Mouse (Mus musculus) fat pad, adult 2 months (tissue): ENCODE data around the gene Il15ra.

Source experiments
- DNase-seq: peaks from one replicate; pipeline ENCODE4 v3.0.0-alpha.2; 2011; ENCODE audit warnings: low read depth, low spot score; ENCODE audit errors: extremely low read depth

Gene Il15ra

DNA sequence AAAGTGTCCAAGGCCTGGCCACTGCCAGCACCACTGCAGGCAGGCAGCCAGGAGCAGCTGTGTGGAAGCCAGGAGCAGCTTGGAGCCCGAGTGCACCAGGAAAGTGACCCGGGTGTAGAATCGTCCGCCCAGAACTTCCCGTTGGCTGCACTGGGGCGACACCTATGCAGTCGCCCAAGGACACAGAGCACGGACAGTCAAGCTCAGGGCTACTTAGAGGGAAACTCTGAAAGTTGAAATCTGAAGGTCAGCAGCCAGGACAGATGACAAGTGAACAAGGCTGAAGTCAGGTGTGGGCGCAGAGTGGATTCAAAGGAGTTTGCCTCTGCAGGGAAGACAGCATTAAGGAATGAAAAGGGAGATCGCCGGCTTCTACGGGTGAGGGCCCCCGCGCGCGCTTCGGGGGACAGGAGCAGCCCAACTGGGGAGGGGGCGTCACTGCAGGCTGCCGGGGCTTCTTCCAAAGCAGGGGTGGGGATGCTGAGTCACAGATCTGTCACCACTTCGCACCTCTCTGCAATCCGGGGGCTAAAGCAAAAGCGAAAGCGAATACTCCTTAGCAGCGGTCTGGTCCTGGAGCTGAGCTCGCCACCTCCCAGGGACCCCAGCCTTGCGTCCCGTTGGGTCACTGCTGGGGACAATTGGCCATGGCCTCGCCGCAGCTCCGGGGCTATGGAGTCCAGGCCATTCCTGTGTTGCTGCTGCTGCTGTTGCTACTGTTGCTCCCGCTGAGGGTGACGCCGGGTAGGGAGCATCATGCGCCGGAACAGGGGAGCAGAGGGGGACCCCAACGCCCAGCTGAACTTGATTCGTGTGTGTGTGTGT is at the start of gene Il15ra:
TSS of gene Il15ra (plus strand) at position 90 of the 825 bp plus-strand sequence.
- no peak for DNase-seq

DNA sequence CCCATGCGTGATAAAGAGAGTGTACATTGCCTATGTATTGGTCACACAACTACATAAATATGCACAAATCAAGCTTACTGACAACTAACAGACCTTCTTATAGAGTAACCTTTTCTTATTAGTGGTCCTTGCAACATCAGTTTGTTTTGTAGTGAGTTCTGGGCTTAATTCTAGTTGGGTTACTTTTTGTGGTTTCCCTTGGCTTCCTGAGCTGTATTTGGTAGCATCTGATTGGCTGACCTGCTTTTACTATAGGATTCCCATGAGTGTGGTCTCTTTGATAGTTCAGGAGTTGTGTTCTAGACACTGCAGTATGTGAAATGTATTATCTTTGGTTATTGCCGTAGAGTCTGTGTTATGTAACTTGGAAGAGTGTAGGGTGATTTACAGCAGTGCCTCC is 47.5 kb upstream of the Il15ra start:
- DNase-seq: no peak

DNA sequence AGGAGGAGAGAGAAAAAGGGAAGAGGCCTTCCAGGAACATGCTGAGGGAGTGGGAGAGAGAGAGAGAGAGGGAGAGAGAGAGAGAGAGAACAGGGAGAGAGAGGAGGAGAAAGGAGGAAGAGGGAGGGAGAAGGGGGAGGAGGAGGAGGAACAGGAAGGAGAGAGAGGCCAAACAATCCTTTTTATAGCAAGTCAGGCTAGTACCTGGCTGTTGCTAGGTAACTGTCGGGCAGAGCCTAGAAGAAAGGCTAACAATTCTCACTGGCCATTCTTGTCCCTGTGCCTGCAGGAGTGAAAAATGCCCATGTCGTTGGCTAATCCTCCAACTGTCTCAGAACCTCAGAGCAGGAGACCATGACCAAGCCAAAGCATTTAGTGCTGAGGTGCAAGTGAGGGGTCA is 45.8 kb upstream of the Il15ra start:
- no peak for DNase-seq

DNA sequence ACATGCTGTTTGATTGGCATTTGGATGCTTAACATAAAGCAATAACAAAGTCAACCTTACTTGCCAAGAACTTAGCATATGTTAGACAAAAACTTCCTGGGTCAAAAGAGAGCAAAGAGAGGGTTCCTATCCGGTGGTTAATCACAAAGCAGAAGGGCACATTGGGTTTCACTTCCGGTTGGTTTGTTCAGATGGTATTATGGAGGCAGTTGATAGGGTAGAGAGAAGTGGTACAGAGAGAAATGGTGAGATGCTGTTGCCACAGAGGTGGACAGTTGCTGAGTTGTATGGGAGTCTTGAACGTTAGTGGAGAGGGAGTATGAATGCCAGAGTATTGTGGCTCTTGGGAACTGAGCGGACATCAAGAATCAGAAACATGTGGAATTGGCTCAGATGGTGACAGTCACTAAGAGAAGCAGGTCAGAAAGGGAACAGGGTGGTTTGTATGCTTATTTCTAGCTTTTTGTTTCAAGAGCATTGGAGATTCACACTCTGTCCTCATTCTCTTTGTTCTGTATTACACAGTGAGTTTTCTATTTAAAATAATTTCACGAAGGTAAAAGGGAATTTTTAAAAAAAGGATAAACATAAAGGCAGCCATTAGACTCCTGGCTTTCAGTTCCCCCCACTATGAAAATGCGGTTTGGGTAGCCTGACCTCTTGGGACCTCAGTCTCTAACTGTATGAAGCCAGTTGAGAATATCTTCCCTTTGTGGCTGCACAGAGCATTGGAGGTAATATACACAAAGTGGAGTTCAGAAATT is 42.8 kb upstream of the Il15ra start:
- DNase-seq: no peak

DNA sequence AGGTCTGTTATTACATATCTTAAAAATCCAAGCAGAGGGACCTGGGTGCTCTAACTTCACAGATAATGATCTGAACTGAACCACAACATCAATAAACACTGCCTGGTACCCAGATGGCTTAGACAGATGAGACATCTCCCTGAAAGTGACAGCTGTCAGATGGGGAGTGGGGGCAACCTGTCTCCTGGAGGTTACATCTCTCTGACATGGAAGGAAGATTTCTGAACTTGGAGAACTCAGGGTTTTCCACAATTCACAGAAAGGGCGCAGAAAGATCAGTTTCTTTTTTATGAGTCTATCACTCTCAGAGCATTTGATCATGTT is 42.2 kb upstream of the Il15ra start:
- DNase-seq: no peak

DNA sequence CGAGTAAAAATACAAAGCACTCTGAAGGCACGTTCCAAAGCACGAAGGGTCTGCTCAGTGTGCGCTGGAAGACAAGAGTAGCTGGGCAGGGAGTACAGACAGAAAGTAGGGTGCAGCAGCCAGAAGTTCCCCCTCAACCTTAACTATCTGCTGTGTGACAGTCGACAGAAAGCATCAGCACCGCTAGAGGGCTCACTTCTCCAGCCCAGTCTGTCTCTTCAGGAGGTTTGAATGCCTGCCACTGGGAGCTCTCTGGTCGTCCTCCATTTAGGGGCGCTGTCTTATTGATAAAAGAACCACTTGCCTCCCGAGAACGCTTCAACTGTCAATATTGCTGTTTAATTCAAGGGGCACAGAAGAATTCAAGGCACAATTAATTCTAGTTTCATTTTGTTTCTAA is 41.1 kb upstream of the Il15ra start:
- DNase-seq: no peak

DNA sequence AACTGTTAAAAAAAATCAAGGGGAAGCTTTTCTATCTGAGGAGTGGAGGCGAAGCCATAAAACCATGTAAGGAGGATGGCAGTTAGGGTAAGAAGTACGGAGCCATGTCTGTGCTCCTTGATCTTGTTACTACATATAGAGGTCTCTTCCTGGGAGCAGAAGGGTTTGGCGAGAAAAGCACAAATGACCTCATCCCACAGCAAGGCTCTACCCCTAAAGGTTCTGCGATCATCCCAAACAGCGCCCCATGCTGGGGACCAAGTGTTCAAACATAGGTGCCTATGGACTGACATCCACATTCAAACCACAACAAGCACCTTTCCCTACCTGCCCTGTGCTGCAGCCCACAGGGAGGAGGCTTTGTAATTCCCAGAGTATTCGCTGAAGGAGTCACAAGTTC is 40.7 kb upstream of the Il15ra start:
- no peak for DNase-seq

DNA sequence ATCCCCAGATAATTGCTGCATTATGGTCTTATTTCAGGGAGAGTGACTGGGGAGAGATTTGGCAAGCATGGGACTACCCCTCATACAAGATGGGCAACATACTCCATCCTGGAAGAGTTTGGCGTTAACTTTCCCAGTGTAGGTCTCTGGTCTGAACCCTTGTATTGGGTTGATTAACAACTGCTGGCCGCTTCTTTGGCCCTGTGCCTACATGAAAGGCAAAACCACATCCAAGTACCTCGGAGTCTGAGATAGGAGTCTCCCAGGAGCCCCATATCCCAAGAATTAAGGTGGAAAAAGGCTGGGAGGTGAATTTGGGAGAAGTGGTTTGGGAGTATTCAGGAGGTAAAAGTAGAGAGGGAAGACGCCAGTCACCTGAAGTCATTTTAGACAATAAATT is 40.3 kb upstream of the Il15ra start:
- DNase-seq: no peak

DNA sequence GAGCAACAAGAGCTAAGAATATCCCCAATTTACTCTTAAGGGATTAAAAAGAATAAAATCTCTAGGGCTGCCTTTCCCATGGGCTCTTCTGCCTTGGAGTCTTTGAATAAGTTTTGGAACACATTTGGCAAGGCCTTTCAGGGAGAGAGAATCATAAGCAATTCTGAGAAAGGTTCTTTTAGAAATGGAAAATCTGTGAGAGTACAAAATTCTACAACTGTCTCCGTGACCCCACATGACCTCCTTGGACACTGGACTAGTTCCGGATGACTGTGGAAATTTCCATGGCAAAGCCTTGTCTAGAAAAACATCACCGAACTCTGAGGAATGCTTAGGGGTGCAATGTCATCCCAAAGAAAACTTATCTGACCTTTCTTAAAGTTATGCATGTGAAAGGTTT is 39.8 kb upstream of the Il15ra start:
- DNase-seq: no peak

DNA sequence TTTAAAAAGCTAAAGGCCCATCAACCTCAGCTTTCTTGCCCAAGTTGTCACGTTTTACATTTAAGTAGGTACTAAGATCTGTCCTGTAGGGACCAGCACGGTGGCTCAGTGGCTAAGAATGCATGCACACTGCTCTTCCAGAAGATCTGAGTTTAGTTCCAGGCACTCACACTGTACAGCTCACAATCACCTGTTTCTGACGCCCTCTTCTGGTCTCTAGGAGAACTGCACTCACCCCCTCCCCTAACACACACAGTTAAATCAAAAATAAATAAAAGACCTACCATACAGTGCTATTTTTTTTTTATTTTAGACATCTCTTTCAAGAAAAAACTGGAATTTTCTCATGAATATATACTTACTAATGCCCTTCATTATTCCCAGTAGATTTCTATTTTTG is 32.9 kb upstream of the Il15ra start:
- DNase-seq: no peak

DNA sequence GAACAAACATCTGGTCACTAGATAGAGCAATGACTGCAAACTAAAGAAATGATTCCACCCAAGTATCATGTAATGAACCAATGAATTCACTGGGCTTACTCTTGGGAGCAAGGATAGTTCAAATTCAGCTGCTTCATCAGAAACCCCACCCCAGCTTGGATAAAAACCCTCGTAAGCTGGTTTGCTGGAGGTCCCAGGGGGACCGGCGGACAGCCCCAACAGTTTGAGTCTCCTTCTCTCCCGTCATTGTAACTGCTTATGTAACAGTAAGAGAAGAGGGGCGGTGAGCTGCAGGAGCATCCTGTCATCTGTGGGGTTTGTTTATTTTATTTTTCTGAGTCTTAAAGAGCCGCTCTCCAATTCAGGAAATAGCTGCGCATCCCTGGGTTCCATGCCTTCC is 25.5 kb upstream of the Il15ra start:
- no peak for DNase-seq

DNA sequence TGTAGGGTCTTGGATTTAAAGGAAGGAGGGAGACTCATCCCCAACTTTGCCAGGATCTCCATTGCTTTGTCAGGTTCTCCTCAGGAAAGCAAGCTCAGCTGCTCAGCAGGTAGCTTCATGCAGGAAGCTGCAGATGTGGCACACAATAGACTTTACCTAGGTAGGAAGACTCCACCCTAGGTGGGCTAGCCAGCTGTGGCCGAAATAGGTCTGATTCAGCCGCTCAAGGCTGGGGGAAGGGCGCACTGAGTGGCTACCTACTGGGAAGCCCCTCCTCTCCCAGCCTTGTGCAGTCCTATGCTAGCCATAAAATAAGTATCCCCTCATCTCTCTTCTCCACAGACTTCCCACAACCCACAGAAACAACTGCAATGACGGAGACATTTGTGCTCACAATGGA is 22.4 kb upstream of the Il15ra start:
- DNase-seq: no peak

DNA sequence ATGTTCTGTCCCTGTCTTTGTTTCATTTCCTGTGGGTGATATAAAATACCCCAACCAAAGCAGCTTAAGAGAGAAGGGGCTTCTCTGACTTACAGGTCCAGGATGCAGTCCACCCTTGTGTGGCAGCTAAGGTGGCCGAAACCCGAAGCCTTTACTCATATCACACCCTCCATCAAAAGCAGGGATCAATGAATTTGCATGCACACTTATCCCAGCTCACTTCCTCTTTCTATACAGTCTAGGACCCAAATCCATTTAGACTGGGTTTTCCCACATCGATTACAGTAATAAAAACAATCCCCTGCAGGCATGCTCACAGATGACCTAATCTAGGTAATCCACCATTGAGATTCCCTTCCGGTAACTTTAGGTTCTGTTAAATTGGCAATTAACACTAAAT is 18.6 kb upstream of the Il15ra start:
- DNase-seq: no peak

DNA sequence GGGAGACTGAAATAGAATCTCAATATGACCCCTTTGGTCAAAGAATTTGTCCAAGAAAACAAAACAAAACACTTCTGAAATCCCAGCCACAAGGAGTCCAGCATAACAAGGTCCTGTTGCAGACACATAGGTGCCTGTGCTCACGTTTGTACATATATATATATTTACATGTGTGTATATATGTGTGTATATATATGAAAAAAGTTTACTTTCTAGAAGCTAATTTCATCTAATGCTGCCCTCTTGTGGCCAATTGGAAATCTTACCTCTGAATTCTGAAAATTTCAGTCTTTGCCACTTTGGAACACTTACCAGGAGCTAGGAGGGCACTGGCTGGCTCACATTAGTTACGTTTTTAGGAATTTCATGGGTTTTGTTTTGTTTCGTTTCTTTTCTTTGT is 17.7 kb upstream of the Il15ra start:
- DNase-seq: no peak

DNA sequence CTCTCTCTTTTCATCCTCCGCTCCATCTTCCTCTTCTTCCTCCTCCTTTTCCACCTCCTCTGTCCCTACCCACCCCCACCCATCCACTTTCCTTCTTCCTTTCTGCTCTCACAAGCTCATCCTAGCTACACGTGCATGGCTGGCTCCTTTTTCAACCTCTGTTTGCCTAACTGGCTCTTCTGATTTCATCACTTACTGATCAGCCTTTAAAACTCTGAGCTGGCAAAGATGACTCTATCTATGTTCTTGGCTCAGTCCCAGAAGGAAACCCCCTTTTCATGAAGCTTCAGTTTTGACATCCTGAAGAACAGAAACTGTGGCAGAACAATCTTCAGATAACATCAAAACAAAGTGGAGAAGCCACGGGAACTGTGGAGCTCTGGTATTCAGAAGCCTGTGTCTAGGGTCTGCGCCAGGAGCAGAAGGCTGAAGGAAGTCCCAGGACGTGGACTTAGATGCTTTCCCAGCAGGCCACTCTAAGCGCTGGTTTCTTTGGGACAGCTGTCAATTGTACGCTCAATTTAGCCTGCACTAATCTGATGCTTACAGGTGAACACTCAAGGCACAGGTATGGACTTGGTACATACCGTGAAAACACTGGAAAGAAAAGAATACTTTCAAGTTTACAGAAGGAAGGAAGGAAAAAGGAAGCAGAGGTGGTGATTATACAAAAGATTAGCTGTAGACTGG is 14.7 kb upstream of the Il15ra start:
- DNase-seq: no peak

DNA sequence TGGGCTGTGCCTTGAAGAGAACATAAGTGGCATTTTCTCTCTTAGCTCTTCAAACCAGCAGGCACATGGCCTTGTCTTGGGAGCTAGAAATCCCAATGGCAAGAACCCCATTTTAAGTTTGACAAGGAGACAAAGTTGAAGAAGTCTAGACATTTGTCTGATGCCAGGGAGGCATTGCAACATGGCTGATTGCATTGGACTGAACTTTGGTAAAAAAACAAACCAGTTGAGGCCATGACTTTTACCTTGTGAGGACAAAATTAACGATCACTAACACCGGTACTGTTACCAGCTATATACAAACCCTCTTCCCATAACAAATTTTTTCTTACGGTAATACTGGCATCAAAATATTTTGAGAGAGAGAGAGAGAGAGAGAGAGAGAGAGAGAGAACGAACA is 11.7 kb upstream of the Il15ra start:
- DNase-seq: no peak

DNA sequence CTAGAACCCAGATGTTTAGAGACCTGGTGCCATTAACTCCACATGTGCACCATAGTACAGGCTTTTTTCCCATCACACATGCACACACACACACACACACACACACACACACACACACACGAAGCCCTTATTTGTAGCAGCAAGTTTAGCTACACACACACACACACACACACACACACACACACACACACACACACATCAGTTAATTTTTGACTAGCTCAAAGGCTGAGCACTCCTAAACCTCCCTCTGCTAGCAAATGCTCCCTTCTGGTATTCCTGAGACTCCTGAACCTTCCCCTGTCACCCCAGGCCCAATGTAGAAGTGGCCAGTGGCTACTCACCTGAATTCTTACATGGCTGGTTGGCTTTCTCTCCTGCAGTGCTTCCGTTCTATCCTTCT is 11.0 kb upstream of the Il15ra start:
- no peak for DNase-seq

DNA sequence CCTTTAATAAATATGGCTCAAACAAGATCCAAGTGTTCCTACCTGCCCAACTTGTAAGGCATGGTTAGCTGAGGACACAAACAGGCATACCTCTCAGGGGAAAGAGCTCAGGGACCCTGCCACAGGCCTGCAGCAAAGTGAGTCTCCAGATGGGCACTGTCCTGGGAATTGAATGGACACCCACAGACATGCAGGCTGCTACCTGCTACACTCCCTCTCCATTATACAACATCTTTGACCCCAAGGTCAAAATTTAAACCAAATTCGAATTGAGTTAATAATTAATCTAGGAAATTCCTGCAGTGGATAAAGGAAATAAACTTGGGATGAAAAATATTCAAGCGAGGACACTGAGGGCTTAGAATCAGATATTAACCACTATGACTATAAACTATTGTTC is 9.2 kb upstream of the Il15ra start:
- no peak for DNase-seq

DNA sequence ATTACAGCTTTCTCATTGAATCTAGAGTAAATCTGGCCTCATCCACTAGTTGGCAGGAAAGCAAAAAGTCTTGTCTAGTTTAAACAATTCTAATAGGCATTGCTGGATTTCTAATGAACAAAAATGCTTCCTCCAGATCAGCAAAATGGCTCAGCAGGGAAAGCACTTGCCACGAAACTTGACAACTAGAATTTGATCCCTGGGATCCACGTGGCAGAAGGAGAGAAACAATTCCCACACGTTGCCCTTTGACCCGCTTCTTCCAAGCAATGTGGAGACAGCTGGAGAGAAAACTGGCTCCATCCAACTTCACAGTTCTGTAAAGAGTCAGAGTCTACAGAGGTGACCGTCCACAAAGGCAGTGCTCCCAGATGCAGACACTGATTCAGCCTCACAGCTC is 6.1 kb upstream of the Il15ra start:
- DNase-seq: no peak

DNA sequence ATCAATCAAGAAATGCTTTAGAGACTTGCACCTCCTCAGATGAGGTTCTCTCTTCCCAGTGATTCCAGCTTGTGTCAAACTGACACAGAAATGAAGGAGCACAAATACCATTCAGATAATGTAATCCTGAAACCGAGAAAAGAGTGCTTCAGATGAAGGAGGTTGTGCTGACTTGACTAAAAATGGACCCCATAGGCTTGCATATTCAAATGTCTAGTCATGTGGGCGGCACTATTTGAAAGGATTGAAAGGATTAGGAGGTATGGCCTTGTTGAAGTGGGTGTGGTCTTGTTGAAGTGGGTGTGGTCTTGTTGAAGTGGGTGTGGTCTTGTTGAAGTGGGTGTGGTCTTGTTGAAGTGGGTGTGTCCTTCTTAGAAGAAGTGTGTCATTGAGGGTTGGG is 5.2 kb upstream of the Il15ra start:
- no peak for DNase-seq

DNA sequence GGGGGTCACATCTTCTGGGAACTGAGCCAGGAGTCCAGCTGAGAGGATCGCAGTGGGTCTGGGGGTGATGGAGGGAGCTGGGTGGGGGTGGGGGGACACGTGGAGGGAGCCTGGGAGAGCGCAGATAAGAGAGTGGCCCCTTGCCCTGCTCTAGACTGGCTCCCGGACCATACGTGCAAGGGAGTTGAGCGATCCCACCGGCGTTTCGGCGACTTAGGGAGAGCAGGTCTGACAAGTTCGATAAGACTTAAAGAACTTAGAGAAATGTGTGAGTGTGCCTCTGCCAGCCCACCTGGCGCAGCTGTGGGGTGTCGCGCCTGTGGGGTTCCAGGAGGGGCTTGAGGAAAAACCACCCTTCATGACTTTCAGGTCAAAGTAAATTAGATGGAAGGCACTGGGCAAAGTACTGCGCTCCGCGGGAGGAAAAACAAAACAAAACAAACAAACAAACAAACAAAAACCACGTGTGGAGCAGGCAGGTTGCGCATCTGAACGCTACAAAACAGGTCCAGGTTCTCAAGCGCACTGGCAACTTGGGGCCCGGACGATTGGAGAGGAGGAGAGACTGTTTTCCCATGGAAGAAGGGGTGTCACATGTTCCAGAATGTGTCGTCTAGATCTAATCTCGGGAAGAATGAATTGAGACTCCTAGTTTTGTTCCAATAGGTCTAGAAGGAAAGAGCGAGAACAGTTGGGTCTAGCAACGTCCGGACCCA is 1.1 kb downstream of the Il15ra start:
- no peak for DNase-seq

DNA sequence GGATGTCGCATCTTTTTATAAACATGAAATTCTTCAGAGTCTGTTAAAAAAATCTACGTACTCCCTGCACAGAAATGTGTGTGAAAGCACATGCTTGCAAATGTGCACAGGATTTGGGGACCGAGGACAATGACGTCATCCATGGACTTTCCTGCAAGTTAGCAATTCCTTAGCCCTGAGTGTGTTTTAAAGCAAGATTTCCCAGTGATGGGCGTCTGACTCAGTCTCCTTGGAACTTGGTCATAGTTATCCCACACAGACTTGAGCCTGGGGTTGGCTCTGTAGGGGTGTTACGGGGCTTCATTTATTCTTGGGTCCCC is 1.6 kb downstream of the Il15ra start:
- DNase-seq: no peak
